Mouse (Mus musculus) left cerebral cortex, adult 11 months (tissue): Measurements from ENCODE around the gene Bpifa6.

Experiments
- DNase-seq: peaks from one replicate; pipeline ENCODE4 v3.0.0; 2022; ENCODE audit warnings: low spot score

Gene Bpifa6

DNA sequence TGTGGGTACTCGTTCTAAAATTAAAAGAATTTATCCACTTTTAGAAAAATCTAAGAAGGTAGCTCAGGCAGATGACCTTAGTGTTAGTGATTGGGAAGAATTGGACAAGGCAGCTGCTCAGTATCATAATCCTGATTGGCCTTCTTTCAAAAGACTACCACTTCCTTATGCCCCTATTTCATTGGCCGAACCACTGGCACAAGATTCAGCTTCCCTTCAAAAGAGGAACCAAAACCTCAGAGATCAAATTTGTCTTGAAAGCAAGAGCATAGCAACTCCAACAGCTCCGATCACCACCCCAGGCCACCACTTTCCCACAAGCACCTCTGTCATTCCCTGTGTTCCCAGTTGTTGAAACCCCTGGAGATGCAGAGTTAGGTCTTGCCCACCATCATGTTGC lies 70.0 kb downstream of the Bpifa6 start:
- no peak for DNase-seq
